Mouse (Mus musculus) hindbrain, embryonic 16.5 days (tissue): Measurements from ENCODE around the gene Nxt2. TPM values are rescaled to one million over a fixed set of nuclear protein-coding genes. Genes with fewer than 3 reads are reported as not detected.
"Not testable (repeated sequence)": the region's sequence is repeated elsewhere in the genome, so short reads cannot be mapped to it uniquely, and the experiment has no call there.

ENCODE experiments used
- ATAC-seq: fragments of 200-750 bp; cut with Nextera tagmentation; 2 replicates; pipeline ENCODE4 v1.8.0; 2017; ENCODE audit warnings: moderate TSS enrichment, moderate library complexity
- H3K27ac ChIP-seq: fragments of 300-500 bp; sonication (generic); 2 replicates; pipeline ENCODE4 v1.5.1; 2014; ENCODE audit warnings: low read depth, mild to moderate bottlenecking, control low read depth, low read length, moderate library complexity
- H3K27me3 ChIP-seq: fragments of 300-500 bp; sonication (generic); replicated peaks from 2 replicates; pipeline ENCODE4 v1.6.1; 2014; ENCODE audit warnings: low read length; ENCODE audit not compliant: control insufficient read depth, insufficient read depth
- H3K36me3 ChIP-seq: fragments of 300-500 bp; sonication (generic); 2 replicates; pipeline ENCODE4 v1.6.1; 2014; ENCODE audit warnings: mild to moderate bottlenecking, low read length, moderate library complexity, mixed read lengths; ENCODE audit not compliant: control insufficient read depth, insufficient read depth
- H3K4me1 ChIP-seq: fragments of 300-500 bp; sonication (generic); 2 replicates; pipeline ENCODE4 v1.6.1; 2014; ENCODE audit warnings: low read depth, low read length; ENCODE audit not compliant: control insufficient read depth, insufficient read depth
- H3K4me2 ChIP-seq: fragments of 300-500 bp; sonication (generic); 2 replicates; pipeline ENCODE4 v1.6.1; 2014; ENCODE audit warnings: mild to moderate bottlenecking, low read length, control low read depth, moderate library complexity
- H3K4me3 ChIP-seq: fragments of 300-500 bp; sonication (generic); 2 replicates; pipeline ENCODE4 v1.5.1; 2014; ENCODE audit warnings: mild to moderate bottlenecking, low read length, control low read depth, moderate library complexity
- H3K9ac ChIP-seq: fragments of 300-500 bp; sonication (generic); 2 replicates; pipeline ENCODE4 v1.6.1; 2014; ENCODE audit warnings: low read depth, mild to moderate bottlenecking, control low read depth, low read length, moderate library complexity
- H3K9me3 ChIP-seq: fragments of 300-500 bp; sonication (generic); 2 replicates; pipeline ENCODE4 v1.6.1; 2014; ENCODE audit warnings: mild to moderate bottlenecking, low read length, moderate library complexity; ENCODE audit not compliant: control insufficient read depth
- WGBS: fragments of 180-500 bp; shearing (Covaris S2); extraction: QIAGEN DNeasy Blood & Tissue Kit; methylation state at CpG from one replicate; pipeline ENCODE4 v1.1.7; 2014; 5-methylcytosine and 5-hydroxymethylcytosine counted together
- polyA plus RNA-seq: library from polyadenylated mRNA; unstranded; fragments of >200 nt; fragmentation: Nextera tagmentation; extraction: Ambion mirVana; gene quantifications from 2 replicates; pipeline ENCODE4 v1.2.1, GENCODE M21; 2015

Gene Nxt2
- polyA plus RNA-seq, 1 experiment from 2014 or later, result 25.4 TPM

DNA sequence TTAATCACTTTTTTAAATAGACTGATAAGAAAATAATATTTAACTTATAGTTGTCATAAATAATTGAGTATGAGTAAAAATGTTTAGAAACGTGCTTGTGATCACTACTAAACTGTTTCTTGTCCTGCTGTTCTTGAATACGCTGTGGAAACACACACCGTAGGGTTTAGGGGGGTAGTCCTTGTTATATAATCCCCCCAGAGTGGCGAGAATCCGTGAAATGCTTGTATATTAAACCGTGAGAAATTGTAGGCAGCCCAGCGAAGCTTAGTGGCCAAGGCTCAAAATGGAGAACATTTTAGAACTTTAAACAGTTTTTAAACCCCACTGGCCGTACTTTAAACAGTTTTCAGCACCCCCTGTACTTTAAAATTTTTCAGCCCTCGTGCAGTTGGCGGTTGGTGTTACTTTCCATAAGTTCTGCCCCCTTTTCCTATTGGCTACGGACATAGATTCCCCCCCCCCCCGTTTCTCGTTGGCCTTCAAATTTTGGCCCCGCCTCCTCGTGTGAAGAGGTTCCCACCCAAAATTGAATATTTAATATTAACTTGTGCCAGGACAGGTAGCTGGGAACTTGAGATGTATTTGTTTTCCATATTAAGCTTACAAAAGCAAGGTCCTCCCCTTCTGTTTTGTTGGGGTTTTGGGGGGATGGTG, 956 bp downstream of the Nxt2 start:
- 22% methylated on average over 15 of the region's 15 CpGs for WGBS
- H3K36me3 ChIP-seq, result no peaks in the 10 kb centered on the region
- H3K9me3 ChIP-seq, result no peaks in the 10 kb centered on the region
- H3K27me3 ChIP-seq, result no peaks in the 10 kb centered on the region
- ATAC-seq, result peak; percentile 66
- peak overlapping the region; percentile 56 for H3K4me3 ChIP-seq
- peak overlapping the region; percentile 59 for H3K4me2 ChIP-seq
- H3K27ac ChIP-seq, result no peak overlapping the region
- no peak overlapping the region for H3K9ac ChIP-seq
- no peaks in the 10 kb centered on the region for H3K4me1 ChIP-seq

DNA sequence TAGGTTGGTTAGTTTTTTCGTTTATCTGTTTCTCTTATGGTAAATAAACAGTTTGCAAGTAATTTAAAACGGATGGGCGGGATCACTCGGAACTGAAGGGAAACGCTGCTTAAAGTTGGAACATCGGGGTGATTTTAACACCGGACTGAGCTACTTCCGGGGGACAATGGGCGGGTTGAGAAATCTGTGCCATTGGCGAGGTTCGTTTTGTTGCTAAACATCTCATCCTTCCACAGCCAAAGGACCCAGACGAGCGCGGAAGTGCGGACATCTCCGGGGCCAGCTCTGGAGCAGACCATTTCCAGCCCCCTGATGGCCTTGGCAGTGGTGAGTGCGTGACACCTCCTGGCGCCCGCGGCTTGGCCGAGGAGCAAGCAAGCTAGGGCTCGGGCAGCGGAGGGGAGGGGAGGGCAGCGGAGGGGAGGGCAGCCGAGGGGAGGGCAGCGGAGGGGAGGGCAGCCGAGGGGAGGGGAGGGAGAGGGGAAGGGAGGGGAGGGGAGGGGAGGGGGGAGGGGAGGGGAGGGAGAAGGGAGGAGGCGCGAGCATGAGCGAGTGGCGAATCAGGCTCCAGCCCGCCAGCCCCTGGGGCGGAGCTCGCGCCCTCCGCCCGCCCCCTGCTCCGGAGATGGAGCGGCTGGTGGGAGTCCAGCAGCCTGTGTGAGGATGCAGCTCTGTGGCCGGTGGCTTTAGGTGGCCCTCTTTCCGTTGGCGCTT, 1.6 kb downstream of the Nxt2 start:
- H3K9me3 ChIP-seq, result no peaks in the 10 kb centered on the region
- no peaks in the 10 kb centered on the region for H3K4me1 ChIP-seq
- H3K27me3 ChIP-seq, result no peaks in the 10 kb centered on the region
- H3K4me2 ChIP-seq, result peak overlapping the region; percentile 59
- 22% methylated on average over 34 of the region's 42 CpGs for WGBS
- peak overlapping the region; percentile 56 for H3K4me3 ChIP-seq
- peak; percentile 98 for ATAC-seq
- H3K27ac ChIP-seq, result peak overlapping the region; percentile 89
- peak overlapping the region; percentile 68 for H3K9ac ChIP-seq
- H3K36me3 ChIP-seq, result no peaks in the 10 kb centered on the region

DNA sequence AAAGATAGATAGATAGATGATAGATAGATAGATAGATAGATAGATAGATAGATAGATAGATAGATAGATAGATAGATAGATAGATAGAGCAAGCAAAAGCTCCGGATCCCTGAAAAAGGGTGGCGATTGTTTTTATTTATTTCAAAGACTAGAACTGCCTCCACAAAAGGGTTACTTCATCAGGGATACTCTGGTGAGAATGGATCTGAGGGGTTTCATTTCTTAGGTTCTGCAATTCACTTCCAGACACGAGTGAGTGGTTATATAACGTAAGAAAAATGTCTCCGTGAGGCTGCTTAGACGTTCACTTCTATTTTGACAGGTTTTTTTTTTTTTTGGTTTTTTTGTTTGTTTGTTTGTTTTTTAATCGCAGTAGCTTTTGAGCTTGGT, 2.2 kb downstream of the Nxt2 start:
- peak overlapping the region; percentile 27 for H3K9ac ChIP-seq
- 31% methylated on average over 7 of the region's 7 CpGs for WGBS
- no peaks in the 10 kb centered on the region for H3K9me3 ChIP-seq
- peak; percentile 44; the same call in 1 of the 2 replicates for ATAC-seq
- no peaks in the 10 kb centered on the region for H3K27me3 ChIP-seq
- no peaks in the 10 kb centered on the region for H3K36me3 ChIP-seq
- no peak overlapping the region for H3K27ac ChIP-seq
- no peaks in the 10 kb centered on the region for H3K4me1 ChIP-seq
- H3K4me3 ChIP-seq, result peak overlapping the region; percentile 56
- H3K4me2 ChIP-seq, result peak overlapping the region; percentile 54

DNA sequence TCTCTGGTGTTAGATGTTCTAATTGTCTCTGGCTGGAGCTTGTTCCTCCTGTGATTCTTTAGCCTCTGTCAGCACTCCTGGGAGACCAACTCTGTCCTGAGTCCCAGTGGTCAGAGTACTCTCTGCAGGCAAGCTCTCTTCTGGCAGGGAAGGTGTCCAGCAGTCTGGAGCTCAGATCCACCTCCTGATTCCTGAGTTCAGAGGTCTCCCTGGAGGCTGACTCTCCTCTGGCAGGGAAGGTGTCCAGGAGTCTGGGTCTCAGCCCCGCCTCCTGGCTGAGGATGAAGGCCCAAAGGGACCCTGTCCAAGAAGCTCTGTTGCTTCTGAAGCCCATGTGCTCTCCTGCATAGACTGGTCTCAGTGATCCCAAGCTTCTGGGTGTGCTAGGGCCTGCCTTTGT, 9.6 kb downstream of the Nxt2 start:
- H3K27me3 ChIP-seq, ATAC-seq: not testable (repeated sequence)

DNA sequence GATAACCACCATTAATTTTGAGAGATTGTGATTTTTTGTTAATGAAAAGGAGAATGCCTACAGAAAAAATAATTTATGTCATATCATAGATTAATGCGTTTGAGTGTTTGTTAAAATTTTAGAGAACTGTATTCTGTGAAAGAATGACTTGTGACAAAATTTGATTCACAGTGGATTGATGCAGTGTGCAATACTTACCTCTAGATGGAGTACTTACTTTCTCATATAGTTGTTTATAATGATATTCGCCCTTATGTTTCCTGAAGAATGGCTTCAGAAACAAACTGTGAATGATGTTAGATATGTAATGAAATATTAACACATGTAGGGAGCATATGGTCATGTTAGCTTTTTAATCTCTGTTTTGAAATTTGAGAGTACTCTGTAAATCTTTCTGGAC, 10.5 kb downstream of the Nxt2 start:
- no peaks in the 10 kb centered on the region for H3K36me3 ChIP-seq
- no peak overlapping the region for H3K4me2 ChIP-seq
- no peak for ATAC-seq
- no peaks in the 10 kb centered on the region for H3K9me3 ChIP-seq
- H3K27me3 ChIP-seq, result no peaks in the 10 kb centered on the region
- H3K9ac ChIP-seq, result no peak overlapping the region
- no peak overlapping the region for H3K27ac ChIP-seq
- 53% methylated on average over 2 of the region's 2 CpGs for WGBS
- H3K4me3 ChIP-seq, result no peak overlapping the region
- H3K4me1 ChIP-seq, result no peaks in the 10 kb centered on the region

More for the DNA sequence above, 9.6 kb downstream of the Nxt2 start:
- 85% methylated on average over 1 of the region's 1 CpGs for WGBS
- not testable (repeated sequence) for H3K36me3 ChIP-seq, H3K4me1 ChIP-seq, H3K27ac ChIP-seq, H3K4me3 ChIP-seq, H3K4me2 ChIP-seq, H3K9ac ChIP-seq, H3K9me3 ChIP-seq

DNA sequence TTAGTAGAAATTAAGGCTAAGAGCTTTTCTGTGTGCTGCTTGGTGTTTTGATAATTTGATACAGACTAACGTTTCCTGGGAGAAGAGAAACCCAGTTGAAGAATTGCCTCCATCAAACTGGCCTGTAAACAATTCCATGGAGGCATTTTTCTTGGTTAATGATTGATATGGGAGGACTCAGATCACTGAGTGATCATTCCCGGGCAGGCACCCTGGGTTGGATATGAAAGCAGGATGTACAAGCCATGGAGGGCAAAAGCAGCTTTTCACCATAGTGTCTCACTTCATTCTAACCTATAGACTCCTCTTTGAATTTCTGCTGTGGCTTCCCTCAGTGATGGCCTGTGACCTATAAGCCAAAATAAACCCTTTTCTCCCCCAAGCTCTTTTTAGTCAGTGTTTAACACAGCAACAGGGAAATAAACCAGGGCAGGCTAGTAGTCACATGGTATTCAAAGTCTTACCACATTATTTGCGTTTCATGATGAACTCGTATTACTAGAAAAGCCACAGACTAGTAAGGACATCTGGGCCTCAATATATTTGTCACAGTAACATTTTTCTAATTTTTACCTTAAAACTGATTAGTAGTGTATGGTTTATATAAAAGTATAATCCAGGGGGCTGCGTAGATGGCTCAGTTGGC, 19.2 kb downstream of the Nxt2 start:
- WGBS, result 78% methylated on average over 5 of the region's 5 CpGs
- H3K9me3 ChIP-seq, result no peaks in the 10 kb centered on the region
- no peaks in the 10 kb centered on the region for H3K27me3 ChIP-seq
- no peaks in the 10 kb centered on the region for H3K4me1 ChIP-seq
- no peaks in the 10 kb centered on the region for H3K36me3 ChIP-seq
- no peak overlapping the region for H3K27ac ChIP-seq
- no peak overlapping the region for H3K4me3 ChIP-seq
- no peak overlapping the region for H3K4me2 ChIP-seq
- ATAC-seq, result no peak
- H3K9ac ChIP-seq, result no peak overlapping the region

DNA sequence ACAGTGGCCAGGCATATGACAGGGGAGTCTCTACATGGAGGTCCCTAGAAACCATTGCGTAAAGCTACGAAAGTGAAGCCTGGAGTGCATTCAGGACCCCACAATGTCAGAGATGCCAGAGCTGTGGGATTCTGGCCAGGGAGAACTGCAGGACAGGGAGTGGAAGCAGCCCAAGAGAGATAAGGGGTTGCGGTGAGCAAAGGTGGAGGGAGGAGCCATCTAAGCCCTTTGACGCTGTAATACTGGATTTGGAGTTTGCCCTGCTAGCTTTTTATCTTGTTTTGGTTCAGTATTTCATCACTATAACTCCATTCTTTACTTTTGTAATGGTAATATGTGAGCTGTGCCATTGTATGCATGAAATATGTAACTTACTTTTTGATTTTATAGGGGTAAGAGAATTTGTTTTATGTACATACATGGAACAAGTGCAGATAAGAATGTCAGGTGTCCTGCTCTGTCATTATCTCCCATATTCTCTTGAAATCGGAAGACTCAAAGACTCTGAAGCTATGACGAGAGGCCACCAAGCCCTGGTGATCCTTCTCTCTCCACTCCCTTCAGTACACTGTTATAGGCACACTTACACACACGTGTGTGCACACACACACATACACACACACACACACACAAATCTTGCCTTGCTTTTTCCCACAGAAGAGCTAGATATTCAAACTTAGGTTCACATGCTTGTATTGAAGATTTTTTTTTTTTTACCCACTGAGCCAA, 23.6 kb downstream of the Nxt2 start:
- H3K4me2 ChIP-seq, result no peak overlapping the region
- no peak for ATAC-seq

DNA sequence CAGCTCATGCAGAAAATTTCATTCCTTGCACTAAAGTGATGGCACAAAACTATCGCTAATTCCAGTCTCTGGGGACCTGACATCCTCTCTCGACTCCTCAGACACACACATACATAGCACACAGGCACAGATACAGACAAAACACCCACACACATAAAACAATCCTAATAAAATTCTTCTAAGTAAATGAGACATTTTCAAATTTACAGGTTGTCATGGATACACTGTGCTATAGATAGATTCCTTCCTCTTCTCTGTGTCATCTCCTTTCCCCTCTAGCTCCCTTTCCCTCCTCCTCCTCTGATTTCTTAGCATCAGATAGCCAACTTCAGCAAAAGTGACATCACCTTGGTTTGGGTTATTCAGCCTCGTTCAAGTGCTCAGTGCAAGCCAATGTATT, 49.5 kb downstream of the Nxt2 start:
- WGBS, result 75% methylated on average over 3 of the region's 3 CpGs
- no peak for ATAC-seq
- Histone ChIP-seq H3K27ac (no peak overlapping the region), H3K4me3 (no peak overlapping the region), H3K27me3 (no peaks in the 10 kb centered on the region), H3K9me3 (no peaks in the 10 kb centered on the region), H3K4me2 (no peak overlapping the region), H3K9ac (no peak overlapping the region), H3K36me3 (no peaks in the 10 kb centered on the region), H3K4me1 (no peaks in the 10 kb centered on the region)

More for the DNA sequence above, 23.6 kb downstream of the Nxt2 start:
- WGBS, result 83% methylated on average over 7 of the region's 7 CpGs
- Histone ChIP-seq H3K9me3 (no peaks in the 10 kb centered on the region), H3K9ac (no peak overlapping the region), H3K27ac (no peak overlapping the region), H3K4me3 (no peak overlapping the region), H3K27me3 (no peaks in the 10 kb centered on the region), H3K4me1 (no peaks in the 10 kb centered on the region), H3K36me3 (no peaks in the 10 kb centered on the region)

DNA sequence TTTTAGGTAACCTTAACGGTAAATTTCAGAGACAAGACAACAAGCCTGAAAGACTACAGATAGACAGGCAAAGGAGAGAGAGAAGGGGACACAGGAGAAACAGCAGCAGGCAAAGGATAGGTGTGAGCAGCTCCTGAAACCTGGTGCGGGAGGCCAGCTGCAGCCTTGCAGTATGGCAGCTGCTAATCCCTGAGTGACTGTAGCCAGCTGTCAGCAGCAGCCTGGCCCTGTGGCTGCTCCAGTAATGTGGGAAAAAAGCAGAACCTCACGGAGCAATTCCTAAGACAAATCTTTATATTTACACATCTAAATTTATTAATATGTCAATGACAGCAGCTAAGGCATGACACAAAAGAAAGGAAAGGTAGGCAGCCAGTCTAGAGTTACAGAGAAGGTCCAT, 50.0 kb downstream of the Nxt2 start:
- Histone ChIP-seq H3K36me3 (no peaks in the 10 kb centered on the region), H3K27ac (no peak overlapping the region), H3K9ac (no peak overlapping the region), H3K4me1 (no peaks in the 10 kb centered on the region), H3K4me2 (no peak overlapping the region), H3K4me3 (no peak overlapping the region), H3K9me3 (no peaks in the 10 kb centered on the region), H3K27me3 (no peaks in the 10 kb centered on the region; the same call in 1 of the 2 replicates)
- ATAC-seq, result no peak
- WGBS, result 60% methylated on average over 3 of the region's 3 CpGs
